Mouse (Mus musculus) left cerebral cortex, postnatal 36 days (tissue): ENCODE measurements around the gene Gm11595. TPM values are rescaled to one million over a fixed set of nuclear protein-coding genes. Genes with fewer than 3 reads are reported as not detected.
"Not testable (repeated sequence)": the region's sequence is repeated elsewhere in the genome, so short reads cannot be mapped to it uniquely, and the experiment has no call there.

ENCODE experiments used
- DNase-seq, 2 experiments: peaks; one replicate each; pipeline ENCODE4 v3.0.0; 2021 to 2022; ENCODE audit warnings: low spot score in 2 of 2, mixed read lengths in 1 of 2
- intact Hi-C: fragments of 180-260 bp; cut with DNase I; formaldehyde crosslinking; loops from one replicate; pipeline ENCODE4 v1.15.1; 2025
- total RNA-seq, 2 experiments: library from RNA; stranded (reverse); gene quantifications; 2 replicates each; pipeline ENCODE4 v1.2.3; 2021

Gm11595 gene
- total RNA-seq, result not detected

GRCm38 (mm10) chr11:99772813-99773212 lies at the start of gene Gm11595:
Gene Gm11595 (minus strand): TSS chr11:99772913.
- intact Hi-C loops, DNase-seq: not testable (repeated sequence)

DNA sequence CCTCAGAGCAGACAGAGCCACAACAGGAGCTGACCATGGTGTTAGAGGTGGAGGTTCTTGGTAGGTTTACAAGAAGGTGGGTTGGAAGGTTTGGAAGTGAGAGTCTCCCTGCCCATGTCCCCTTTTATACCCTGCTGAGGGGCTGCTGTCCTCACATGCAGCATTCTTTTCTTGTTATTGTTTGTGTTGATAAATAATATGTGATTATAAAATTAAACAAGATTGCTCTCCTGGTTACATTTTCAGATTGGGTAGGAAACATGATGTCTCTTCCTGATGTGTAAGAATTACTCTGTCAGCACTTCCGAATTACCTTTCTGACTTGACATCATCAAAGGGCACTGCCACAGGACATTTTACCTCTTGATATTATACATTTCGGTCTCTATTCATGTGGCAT lies 42.9 kb upstream of the Gm11595 start, which contains the start of gene Gm11564:
Gene Gm11564, minus strand, starts transcription at position 101 of the 400 bp plus-strand sequence.
- DNase-seq, intact Hi-C loops: not testable (repeated sequence)

GRCm38 (mm10) chr11:99809792-99810191 lies 37.1 kb upstream of the Gm11595 start, which contains the start of gene Krtap4-13:
Gene Krtap4-13 (minus strand): TSS chr11:99809892.
- DNase-seq, intact Hi-C loops: not testable (repeated sequence)

DNA sequence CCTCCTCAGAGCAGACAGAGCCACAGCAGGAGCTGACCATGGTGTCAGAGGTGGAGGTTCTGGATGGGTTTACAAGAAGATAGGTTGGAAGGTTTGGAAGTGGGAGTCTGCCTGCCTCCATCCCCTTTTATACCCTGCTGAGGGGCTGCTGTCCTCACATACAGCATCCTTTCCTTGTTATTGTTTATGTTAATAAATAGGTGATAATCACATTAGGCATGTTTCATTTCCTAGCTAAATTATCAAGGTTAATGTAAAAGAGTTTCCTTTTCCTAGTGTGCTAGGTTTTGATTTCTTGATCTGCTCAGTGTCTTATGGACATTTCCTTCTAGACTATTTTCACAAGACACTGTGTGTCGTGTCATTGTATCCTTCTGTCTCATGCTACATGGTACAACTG lies 31.6 kb upstream of the Gm11595 start, which contains the start of gene Gm11554:
Gene Gm11554, minus strand, starts transcription at position 101 of the 400 bp plus-strand sequence.
- intact Hi-C loops, DNase-seq: not testable (repeated sequence)

GRCm38 (mm10) chr11:99798832-99799231 lies 26.1 kb upstream of the Gm11595 start, which contains the start of gene Gm11569:
Gene Gm11569 (minus strand): TSS chr11:99798932.
- intact Hi-C loops, DNase-seq: not testable (repeated sequence)

DNA sequence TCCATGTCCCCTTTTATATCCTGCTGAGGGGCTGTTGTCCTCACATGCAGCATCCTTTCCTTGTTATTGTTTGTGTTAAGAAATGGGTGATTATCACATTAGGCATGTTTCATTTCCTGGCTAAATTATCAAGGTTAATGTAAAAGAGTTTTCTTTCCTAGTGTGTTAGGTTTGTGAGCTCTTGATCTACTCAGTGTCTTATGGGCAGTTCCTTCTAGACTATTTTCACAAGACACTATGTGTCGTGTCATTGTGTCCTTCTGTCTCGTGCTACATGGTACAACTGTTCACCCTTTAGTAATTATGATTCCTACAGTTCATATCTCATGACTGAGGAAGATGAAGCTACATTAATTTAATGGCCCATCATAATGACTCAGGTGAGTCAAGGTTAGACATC lies 20.7 kb upstream of the Gm11595 start, which contains the start of gene Gm11596:
Gene Gm11596, minus strand, starts transcription at position 101 of the 400 bp plus-strand sequence.
- intact Hi-C loops, result no loop called here
- no peak for DNase-seq

DNA sequence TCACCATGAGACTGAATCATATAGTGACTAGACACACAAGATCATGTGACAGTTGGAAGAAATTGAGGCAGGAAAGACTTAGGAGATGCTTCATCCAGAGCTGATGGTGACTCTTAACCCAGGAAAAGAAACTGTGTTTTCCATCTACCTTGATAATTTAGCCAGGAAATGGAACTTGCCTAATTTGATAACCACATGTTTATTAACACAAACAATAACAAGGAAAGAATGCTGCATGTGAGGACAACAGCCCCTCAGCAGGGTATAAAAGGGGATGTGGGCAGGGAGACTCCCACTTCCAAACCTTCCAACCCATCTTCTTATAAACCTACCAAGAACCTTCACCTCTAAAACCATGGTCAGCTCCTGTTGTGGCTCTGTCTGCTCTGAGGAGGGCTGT lies 12.2 kb upstream of the Gm11595 start, which contains the start of gene Krtap4-9:
Gene Krtap4-9, plus strand, starts transcription at position 301 of the 400 bp plus-strand sequence.
- intact Hi-C loops, DNase-seq: not testable (repeated sequence)

GRCm38 (mm10) chr11:99780604-99781003 lies 7.9 kb upstream of the Gm11595 start, which contains the start of gene Krtap4-8:
Gene Krtap4-8 (minus strand): TSS chr11:99780704.
- no peak for DNase-seq
- intact Hi-C loops, result no loop called here

- no peak for DNase-seq
- intact Hi-C loops, result no loop called here
These were observed 5.7 kb upstream of the Gm11595 start for GRCm38 (mm10) chr11:99778401-99778800.

- intact Hi-C loops, result no loop called here
- no peak for DNase-seq
These were observed 4.3 kb downstream of the Gm11595 start for GRCm38 (mm10) chr11:99768410-99768809.

GRCm38 (mm10) chr11:99758877-99759276 lies 13.8 kb downstream of the Gm11595 start:
- no peak for DNase-seq
- intact Hi-C loops, result no loop called here

- intact Hi-C loops, result no loop called here
- no peak for DNase-seq
These were observed 28.7 kb downstream of the Gm11595 start for GRCm38 (mm10) chr11:99743985-99744384.

GRCm38 (mm10) chr11:99734190-99734589 lies 38.5 kb downstream of the Gm11595 start, which contains the start of gene Gm14180:
Gene Gm14180 (minus strand): TSS chr11:99734290.
- DNase-seq, result no peak
- intact Hi-C loops, result no loop called here

- intact Hi-C loops, result loop anchor here (1.0 kb wide), 1 partner anchor 39 kb away; no protein-coding TSS in a partner anchor
- DNase-seq, result no peak
These were observed 48.7 kb downstream of the Gm11595 start for GRCm38 (mm10) chr11:99724061-99724460.

Other genes with a start within 250 kb of the Gm11595 start
- gene Krt40, start 229.8 kb downstream of the Gm11595 start, total RNA-seq, result not detected
- not detected for gene Krtap3-3, start 222.0 kb downstream of the Gm11595 start, total RNA-seq
- gene Krtap3-2, start 216.1 kb downstream of the Gm11595 start, total RNA-seq, result not detected
- gene Gm11939, start 213.4 kb downstream of the Gm11595 start, total RNA-seq, result not detected
- not detected for gene Krtap3-1, start 206.3 kb downstream of the Gm11595 start, total RNA-seq
- gene Krtap1-5, start 191.9 kb downstream of the Gm11595 start, total RNA-seq, result not detected
- not detected for gene Krtap1-4, start 189.3 kb downstream of the Gm11595 start, total RNA-seq
- not detected for gene Krtap1-3, start 181.6 kb downstream of the Gm11595 start, total RNA-seq
- not detected for gene Krtap9-3, start 174.8 kb downstream of the Gm11595 start, total RNA-seq
- gene Gm11938, start 169.6 kb downstream of the Gm11595 start, total RNA-seq, result not detected
- not detected for gene Gm11937, start 162.7 kb downstream of the Gm11595 start, total RNA-seq
- not detected for gene Krtap2-4, start 158.1 kb downstream of the Gm11595 start, total RNA-seq
- gene Gm11562, start 152.5 kb downstream of the Gm11595 start, total RNA-seq, result not detected
- not detected for gene Krtap4-1, start 144.7 kb downstream of the Gm11595 start, total RNA-seq
- gene Krtap4-2, start 137.8 kb downstream of the Gm11595 start, total RNA-seq, result not detected
- gene Krtap4-7, start 128.8 kb downstream of the Gm11595 start, total RNA-seq, result not detected
- not detected for gene Gm11555, start 122.7 kb downstream of the Gm11595 start, total RNA-seq
- not detected for gene Gm11563, start 114.0 kb downstream of the Gm11595 start, total RNA-seq
- gene Krtap4-6, start 107.0 kb downstream of the Gm11595 start, total RNA-seq, result not detected
- not detected for gene Gm14190, start 82.2 kb downstream of the Gm11595 start, total RNA-seq
- not detected for gene Gm14180, start 38.6 kb downstream of the Gm11595 start, total RNA-seq
- not detected for gene Krtap4-8, start 7.8 kb upstream of the Gm11595 start, total RNA-seq
- gene Krtap4-9, start 12.3 kb upstream of the Gm11595 start, total RNA-seq, result not detected
- not detected for gene Gm11596, start 20.6 kb upstream of the Gm11595 start, total RNA-seq
- not detected for gene Gm11569, start 26.0 kb upstream of the Gm11595 start, total RNA-seq
- gene Gm11554, start 31.5 kb upstream of the Gm11595 start, total RNA-seq, result not detected
- not detected for gene Krtap4-13, start 37.0 kb upstream of the Gm11595 start, total RNA-seq
- not detected for gene Gm11564, start 42.8 kb upstream of the Gm11595 start, total RNA-seq
- gene 2300003K06Rik, start 65.2 kb upstream of the Gm11595 start, total RNA-seq, result not detected
- gene Krtap4-16, start 78.7 kb upstream of the Gm11595 start, total RNA-seq, result not detected
- not detected for gene Gm11568, start 85.0 kb upstream of the Gm11595 start, total RNA-seq
- not detected for gene Gm11559, start 91.6 kb upstream of the Gm11595 start, total RNA-seq
- not detected for gene Krtap9-1, start 100.5 kb upstream of the Gm11595 start, total RNA-seq
- not detected for gene Gm11567, start 106.3 kb upstream of the Gm11595 start, total RNA-seq
- not detected for gene Krtap31-1, start 135.0 kb upstream of the Gm11595 start, total RNA-seq
- not detected for gene Gm11565, start 141.8 kb upstream of the Gm11595 start, total RNA-seq
- gene Krtap31-2, start 163.4 kb upstream of the Gm11595 start, total RNA-seq, result not detected
- not detected for gene Krtap9-5, start 175.6 kb upstream of the Gm11595 start, total RNA-seq
- gene Krtap29-1, start 206.1 kb upstream of the Gm11595 start, total RNA-seq, result not detected
- not detected for gene Krtap16-1, start 213.7 kb upstream of the Gm11595 start, total RNA-seq
- gene Krtap17-1, start 221.1 kb upstream of the Gm11595 start, total RNA-seq, result not detected
- gene Krt33a, start 243.3 kb upstream of the Gm11595 start, total RNA-seq, result not detected